Mouse (Mus musculus): ENCODE data around the gene Fryl.

DNA sequence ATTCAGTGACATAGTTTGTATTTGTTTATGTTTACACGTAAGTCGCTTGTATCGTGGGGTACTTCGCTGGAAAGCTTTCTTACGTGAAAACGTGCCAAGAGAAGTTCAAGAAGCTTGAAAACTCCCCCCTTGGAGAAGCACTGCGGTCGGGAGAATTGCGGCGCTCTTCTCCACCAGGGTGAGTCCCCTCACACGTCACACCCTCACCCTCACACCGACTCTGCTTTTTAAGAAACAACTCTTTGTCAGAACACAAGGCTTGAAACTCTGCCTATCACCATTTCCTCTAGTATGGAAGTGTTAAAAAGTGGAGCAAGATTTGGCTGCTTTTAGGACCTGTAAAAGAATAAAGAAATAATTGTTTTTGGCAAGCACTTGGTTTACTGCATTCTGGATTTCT is 48.1 kb upstream of the Fryl start:
- TF ChIP-seq TAL1 (IDR thresholded peaks at IDR 0.05; ENCODE audit: low read length) = no peak
- TF ChIP-seq GATA1 (IDR thresholded peaks at IDR 0.05; ENCODE audit: low read length) = no peak

Measured in erythroblast, embryonic 14.5 days (primary cell).